Mouse (Mus musculus): ENCODE measurements around the gene Gm4297.
"Not testable (repeated sequence)": the region's sequence is repeated elsewhere in the genome, so short reads cannot be mapped to it uniquely, and the experiment has no call there.

Gm4297 gene

GRCm38 (mm10) chrX:24574795-24575194 lies at the start of gene Gm4297:
Gm4297 (minus strand) TSS chrX:24574895.
- DNase-seq (ENCODE audit: low read depth, low spot score) = not testable (repeated sequence)
